Mouse (Mus musculus) MEL (cell line): ENCODE data around the gene Cx3cr1.

Source experiments
- CHD1 ChIP-seq: IDR thresholded peaks from 2 replicates; pipeline ENCODE4 v1.6.1; 2012; ENCODE audit warnings: low read depth, mild to moderate bottlenecking, inconsistent platforms, low read length, improper control_type of control experiment
- CHD2 ChIP-seq: IDR thresholded peaks from 2 replicates; pipeline ENCODE4 v1.6.1; 2011; ENCODE audit warnings: low read length, improper control_type of control experiment
- CTCF ChIP-seq, 3 experiments: IDR thresholded peaks in 2 of 3; conservative IDR thresholded peaks in 1 of 3; 2 replicates each; pipeline ENCODE4 v1.5.1; 2011 to 2012; ENCODE audit warnings: low read length in 3 of 3, low read depth in 2 of 3, mild to moderate bottlenecking in 2 of 3, improper control_type of control experiment in 1 of 3, inconsistent platforms in 1 of 3, mixed read lengths in 1 of 3, moderate library complexity in 1 of 3; ENCODE audit not compliant: control insufficient read depth in 1 of 3, insufficient read depth in 1 of 3, poor library complexity in 1 of 3, severe bottlenecking in 1 of 3
- JUND ChIP-seq: IDR thresholded peaks from 2 replicates; pipeline ENCODE4 v1.6.1; 2011; ENCODE audit warnings: low read depth, mild to moderate bottlenecking, improper control_type of control experiment, low read length
- POLR2A ChIP-seq, 2 experiments: IDR thresholded peaks; 2 replicates each; pipeline ENCODE4 v1.6.1; 2011 to 2012; ENCODE audit warnings: low read length in 2 of 2, mild to moderate bottlenecking in 2 of 2, control low read depth in 1 of 2, improper control_type of control experiment in 1 of 2, low read depth in 1 of 2, moderate library complexity in 1 of 2; ENCODE audit not compliant: control insufficient read depth in 1 of 2, insufficient read depth in 1 of 2, poor library complexity in 1 of 2
- ZNF384 ChIP-seq: IDR thresholded peaks from 2 replicates; pipeline ENCODE4 v1.6.1; 2012; ENCODE audit warnings: low read depth, mild to moderate bottlenecking, inconsistent platforms, low read length, improper control_type of control experiment

GRCm38 (mm10) chr9:120110211-120111018 lies 40.7 kb upstream of the Cx3cr1 start, which contains the start of gene Slc25a38:
- no peak for TF ChIP-seq JUND
- peak; percentile 82 to 94 for TF ChIP-seq POLR2A (IDR thresholded peaks at IDR 0.05; ENCODE audit: control insufficient read depth in 1 of 2, insufficient read depth in 1 of 2, low read depth in 1 of 2, low read length in 2 of 2, poor library complexity in 1 of 2)
- TF ChIP-seq CHD2: no peak
- peak; percentile 59 to 89 (median 77) for TF ChIP-seq CTCF (IDR thresholded peaks at IDR 0.05 in 2 of 3, conservative IDR thresholded peaks at IDR 0.05 in 1 of 3; ENCODE audit: control insufficient read depth in 1 of 3, insufficient read depth in 1 of 3, low read depth in 2 of 3, low read length in 3 of 3, poor library complexity in 1 of 3, severe bottlenecking in 1 of 3)
- TF ChIP-seq ZNF384: peak; percentile 92
- TF ChIP-seq CHD1: no peak; the same call in 1 of the 2 replicates
